Mouse (Mus musculus) olfactory bulb, adult 2 months (tissue): ENCODE measurements around the gene Drp2.

Experiments
- CTCF ChIP-seq: fragments of 200-500 bp; IDR thresholded peaks from 2 replicates; pipeline ENCODE4 v1.5.1; 2012; ENCODE audit warnings: low read depth, mild to moderate bottlenecking, low read length, moderate library complexity; ENCODE audit not compliant: insufficient read depth
- POLR2A ChIP-seq: fragments of 200-500 bp; IDR thresholded peaks from 2 replicates; pipeline ENCODE4 v1.6.1; 2012; ENCODE audit warnings: mild to moderate bottlenecking, low read depth, low read length, moderate library complexity; ENCODE audit not compliant: insufficient read depth

DNA sequence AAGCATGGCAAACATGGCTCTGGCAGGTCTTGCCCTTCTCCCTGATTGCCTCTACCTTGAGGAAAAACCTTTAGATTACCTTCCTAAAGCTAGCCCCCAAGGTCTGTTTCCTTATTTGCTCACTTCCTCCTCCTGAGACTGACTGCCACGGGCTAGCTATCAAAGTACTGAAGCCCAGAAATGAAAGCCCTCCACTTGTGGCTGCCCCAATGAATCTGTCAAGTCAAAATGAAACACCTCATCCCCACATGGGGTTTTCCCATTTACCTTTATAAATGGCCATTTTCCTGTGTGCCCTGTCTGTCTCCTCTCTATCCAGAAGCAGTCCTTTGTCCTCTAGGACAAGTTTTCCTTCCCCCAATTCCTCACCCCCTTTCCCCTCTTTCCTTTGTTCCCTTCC is 30.2 kb upstream of the Drp2 start:
- no peak for TF ChIP-seq POLR2A
- no peak for TF ChIP-seq CTCF
